Mouse (Mus musculus): Measurements from ENCODE around the gene Csad. TPM values are rescaled to one million over a fixed set of nuclear protein-coding genes. Genes with fewer than 3 reads are reported as not detected.
A peak's percentile ranks its signal among the peaks of the same experiment; 100 is the strongest.

Gene Csad
- polyA plus RNA-seq, 1 experiment from 2014 or later = 89.6 TPM

GRCm38 (mm10) chr15:102244306-102245191 is 40.0 kb upstream of the Csad start:
- Histone ChIP-seq H3K9ac (peak overlapping the region; percentile 77), H3K4me1 (peaks cover 61% of the 10 kb centered on the region), H3K4me2 (peak overlapping the region; percentile 94), H3K36me3 (peaks cover 27% of the 10 kb centered on the region), H3K9me3 (no peaks in the 10 kb centered on the region), H3K27ac (peak overlapping the region; percentile 99), H3K4me3 (peak overlapping the region; percentile 58), H3K27me3 (no peaks in the 10 kb centered on the region)
- 2% methylated on average over 19 of the region's 19 CpGs for WGBS
- no peak for ATAC-seq (ENCODE audit: insufficient number of reproducible peaks, insufficient read depth, low FRiP score, low TSS enrichment, low read depth)

GRCm38 (mm10) chr15:102243229-102244190 is 39.0 kb upstream of the Csad start:
- Histone ChIP-seq H3K9me3 (no peaks in the 10 kb centered on the region), H3K27ac (peak overlapping the region; percentile 99), H3K4me1 (peaks cover 54% of the 10 kb centered on the region), H3K27me3 (no peaks in the 10 kb centered on the region), H3K4me3 (peak overlapping the region; percentile 58), H3K4me2 (peak overlapping the region; percentile 94), H3K9ac (peak overlapping the region; percentile 77), H3K36me3 (peaks cover 38% of the 10 kb centered on the region)
- ATAC-seq (ENCODE audit: insufficient number of reproducible peaks, insufficient read depth, low FRiP score, low TSS enrichment, low read depth) = no peak
- WGBS = 4% methylated on average over 22 of the region's 22 CpGs

- Histone ChIP-seq H3K27ac (peak overlapping the region; percentile 99), H3K4me1 (peaks cover 50% of the 10 kb centered on the region), H3K4me3 (peak overlapping the region; percentile 58), H3K9ac (peak overlapping the region; percentile 77), H3K36me3 (peaks cover 47% of the 10 kb centered on the region), H3K27me3 (no peaks in the 10 kb centered on the region), H3K9me3 (no peaks in the 10 kb centered on the region), H3K4me2 (peak overlapping the region; percentile 94)
- WGBS = 37% methylated on average over 12 of the region's 12 CpGs
- no peak for ATAC-seq (ENCODE audit: insufficient number of reproducible peaks, insufficient read depth, low FRiP score, low TSS enrichment, low read depth)
Observed at GRCm38 (mm10) chr15:102242404-102243228, 38.1 kb upstream of the Csad start.

- no peak overlapping the region for H3K4me3 ChIP-seq
- WGBS = 78% methylated on average over 4 of the region's 4 CpGs
- H3K4me1 ChIP-seq = peaks cover 47% of the 10 kb centered on the region
- H3K27me3 ChIP-seq = no peaks in the 10 kb centered on the region
- no peak overlapping the region for H3K27ac ChIP-seq
- H3K36me3 ChIP-seq = peaks cover 64% of the 10 kb centered on the region
- ATAC-seq (ENCODE audit: insufficient number of reproducible peaks, insufficient read depth, low FRiP score, low TSS enrichment, low read depth) = no peak
- H3K4me2 ChIP-seq = no peak overlapping the region
- no peak overlapping the region for H3K9ac ChIP-seq
- no peaks in the 10 kb centered on the region for H3K9me3 ChIP-seq
Observed at GRCm38 (mm10) chr15:102240607-102241006, 36.1 kb upstream of the Csad start.

- H3K4me2 ChIP-seq = no peak overlapping the region
- H3K4me1 ChIP-seq = peaks cover 47% of the 10 kb centered on the region
- H3K27me3 ChIP-seq = no peaks in the 10 kb centered on the region
- peaks cover 72% of the 10 kb centered on the region for H3K36me3 ChIP-seq
- no peak overlapping the region for H3K4me3 ChIP-seq
- ATAC-seq (ENCODE audit: insufficient number of reproducible peaks, insufficient read depth, low FRiP score, low TSS enrichment, low read depth) = no peak
- 0 out of 2 replicates have a peak overlapping the region, but pooled peaks have one; percentile 8 for H3K27ac ChIP-seq
- WGBS = 77% methylated on average over 11 of the region's 11 CpGs
- no peaks in the 10 kb centered on the region for H3K9me3 ChIP-seq
- no peak overlapping the region for H3K9ac ChIP-seq
Observed at GRCm38 (mm10) chr15:102239851-102240250, 35.3 kb upstream of the Csad start.

GRCm38 (mm10) chr15:102239260-102239590 is 34.7 kb upstream of the Csad start:
- H3K9me3 ChIP-seq = no peaks in the 10 kb centered on the region
- H3K9ac ChIP-seq = no peak overlapping the region
- ATAC-seq (ENCODE audit: insufficient number of reproducible peaks, insufficient read depth, low FRiP score, low TSS enrichment, low read depth) = no peak
- 0 out of 2 replicates have a peak overlapping the region, but pooled peaks have one; percentile 8 for H3K27ac ChIP-seq
- H3K4me2 ChIP-seq = no peak overlapping the region
- H3K36me3 ChIP-seq = peaks cover 78% of the 10 kb centered on the region
- H3K4me1 ChIP-seq = peaks cover 49% of the 10 kb centered on the region
- H3K4me3 ChIP-seq = no peak overlapping the region
- 15% methylated on average over 9 of the region's 9 CpGs for WGBS
- no peaks in the 10 kb centered on the region for H3K27me3 ChIP-seq

- H3K4me1 ChIP-seq = peaks cover 46% of the 10 kb centered on the region
Observed at GRCm38 (mm10) chr15:102238543-102239259, 34.2 kb upstream of the Csad start.

GRCm38 (mm10) chr15:102235371-102236027 is 31.0 kb upstream of the Csad start:
- Histone ChIP-seq H3K27ac (peak overlapping the region; percentile 77), H3K36me3 (peaks cover 66% of the 10 kb centered on the region), H3K9me3 (no peaks in the 10 kb centered on the region), H3K4me2 (peak overlapping the region; percentile 11; the same call in 1 of the 2 replicates), H3K9ac (peak overlapping the region; percentile 36), H3K27me3 (no peaks in the 10 kb centered on the region), H3K4me1 (peaks cover 41% of the 10 kb centered on the region), H3K4me3 (no peak overlapping the region)
- 35% methylated on average over 21 of the region's 21 CpGs for WGBS
- peak; percentile 73 for ATAC-seq (ENCODE audit: insufficient number of reproducible peaks, insufficient read depth, low FRiP score, low TSS enrichment, low read depth)

More at GRCm38 (mm10) chr15:102238543-102239259, 34.2 kb upstream of the Csad start:
- ATAC-seq (ENCODE audit: insufficient number of reproducible peaks, insufficient read depth, low FRiP score, low TSS enrichment, low read depth) = no peak
- Histone ChIP-seq H3K9me3 (no peaks in the 10 kb centered on the region), H3K4me3 (no peak overlapping the region), H3K27ac (no peak overlapping the region), H3K36me3 (peaks cover 82% of the 10 kb centered on the region), H3K27me3 (no peaks in the 10 kb centered on the region), H3K9ac (no peak overlapping the region), H3K4me2 (no peak overlapping the region)
- 86% methylated on average over 14 of the region's 14 CpGs for WGBS

GRCm38 (mm10) chr15:102233896-102234295 is 29.4 kb upstream of the Csad start:
- Histone ChIP-seq H3K36me3 (peaks cover 52% of the 10 kb centered on the region), H3K4me3 (no peak overlapping the region), H3K9me3 (no peaks in the 10 kb centered on the region), H3K27ac (0 out of 2 replicates have a peak overlapping the region, but pooled peaks have one; percentile 7), H3K9ac (no peak overlapping the region), H3K27me3 (no peaks in the 10 kb centered on the region), H3K4me1 (peaks cover 41% of the 10 kb centered on the region), H3K4me2 (no peak overlapping the region)
- no peak for ATAC-seq (ENCODE audit: insufficient number of reproducible peaks, insufficient read depth, low FRiP score, low TSS enrichment, low read depth)
- 0% methylated on average over 2 of the region's 2 CpGs for WGBS

- WGBS = 78% methylated on average over 7 of the region's 7 CpGs
- Histone ChIP-seq H3K9ac (no peak overlapping the region), H3K4me2 (no peak overlapping the region), H3K27me3 (no peaks in the 10 kb centered on the region), H3K9me3 (no peaks in the 10 kb centered on the region), H3K36me3 (peaks cover 41% of the 10 kb centered on the region), H3K4me1 (peaks cover 41% of the 10 kb centered on the region), H3K4me3 (no peak overlapping the region), H3K27ac (no peak overlapping the region; the same call in 1 of the 2 replicates)
- no peak for ATAC-seq (ENCODE audit: insufficient number of reproducible peaks, insufficient read depth, low FRiP score, low TSS enrichment, low read depth)
Observed at GRCm38 (mm10) chr15:102232764-102233163, 28.2 kb upstream of the Csad start.
